Mouse (Mus musculus): ENCODE measurements at regions not wholly inside any gene's neighbourhood (a gene's known extent, or its start where the extent isn't known, plus 50 kb on each side); places are given as distances from the start of the nearest gene placed in this dataset.

DNA sequence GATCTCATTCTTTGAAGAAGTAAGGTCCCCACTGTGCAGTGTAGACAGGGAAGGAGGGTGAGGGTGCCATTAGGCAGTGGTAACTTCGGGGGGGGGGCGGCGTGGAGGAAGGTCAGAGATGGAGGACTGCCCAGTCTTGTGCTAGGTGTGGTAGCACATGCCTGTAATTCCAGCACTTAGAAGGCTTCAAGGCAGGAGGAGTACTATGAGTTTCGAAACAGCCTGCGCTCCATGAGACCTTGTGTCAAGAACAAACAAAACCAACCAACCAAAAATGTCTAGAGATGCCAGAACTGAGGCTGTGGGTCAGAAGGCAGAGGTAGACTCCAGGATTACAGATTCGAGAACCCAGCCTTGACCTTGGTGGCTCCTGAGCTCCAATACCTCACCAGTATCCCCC lies 130.8 kb downstream of the Pja1 start:
- no peak overlapping the region for H3K9ac ChIP-seq (replicated peaks)
- no peak overlapping the region for H3K4me2 ChIP-seq
- H3K9me3 ChIP-seq: no peaks in the 10 kb centered on the region
- 89% methylated on average over 6 of the region's 6 CpGs for WGBS
- H3K27ac ChIP-seq: no peak overlapping the region
- peaks cover 18% of the 10 kb centered on the region for H3K4me1 ChIP-seq (replicated peaks)
- no peak overlapping the region for H3K4me3 ChIP-seq (replicated peaks)
- no peaks in the 10 kb centered on the region for H3K36me3 ChIP-seq
- ATAC-seq (ENCODE audit: insufficient number of reproducible peaks, insufficient read depth, low FRiP score, low TSS enrichment, low read depth): no peak
- peaks cover 50% of the 10 kb centered on the region for H3K27me3 ChIP-seq

- Histone ChIP-seq H3K27me3 (peaks cover 60% of the 10 kb centered on the region), H3K9ac (replicated peaks) (no peak overlapping the region), H3K4me3 (replicated peaks) (no peak overlapping the region), H3K36me3 (no peaks in the 10 kb centered on the region), H3K27ac (peak overlapping the region; percentile 23; the same call in 1 of the 2 replicates), H3K4me1 (replicated peaks) (peaks cover 18% of the 10 kb centered on the region), H3K9me3 (no peaks in the 10 kb centered on the region), H3K4me2 (no peak overlapping the region)
- peak; percentile 74 for ATAC-seq (ENCODE audit: insufficient number of reproducible peaks, insufficient read depth, low FRiP score, low TSS enrichment, low read depth)
- WGBS: 23% methylated on average over 9 of the region's 9 CpGs
These were observed 131.8 kb downstream of the Pja1 start for GRCm38 (mm10) chrX:99339081-99339876.

DNA sequence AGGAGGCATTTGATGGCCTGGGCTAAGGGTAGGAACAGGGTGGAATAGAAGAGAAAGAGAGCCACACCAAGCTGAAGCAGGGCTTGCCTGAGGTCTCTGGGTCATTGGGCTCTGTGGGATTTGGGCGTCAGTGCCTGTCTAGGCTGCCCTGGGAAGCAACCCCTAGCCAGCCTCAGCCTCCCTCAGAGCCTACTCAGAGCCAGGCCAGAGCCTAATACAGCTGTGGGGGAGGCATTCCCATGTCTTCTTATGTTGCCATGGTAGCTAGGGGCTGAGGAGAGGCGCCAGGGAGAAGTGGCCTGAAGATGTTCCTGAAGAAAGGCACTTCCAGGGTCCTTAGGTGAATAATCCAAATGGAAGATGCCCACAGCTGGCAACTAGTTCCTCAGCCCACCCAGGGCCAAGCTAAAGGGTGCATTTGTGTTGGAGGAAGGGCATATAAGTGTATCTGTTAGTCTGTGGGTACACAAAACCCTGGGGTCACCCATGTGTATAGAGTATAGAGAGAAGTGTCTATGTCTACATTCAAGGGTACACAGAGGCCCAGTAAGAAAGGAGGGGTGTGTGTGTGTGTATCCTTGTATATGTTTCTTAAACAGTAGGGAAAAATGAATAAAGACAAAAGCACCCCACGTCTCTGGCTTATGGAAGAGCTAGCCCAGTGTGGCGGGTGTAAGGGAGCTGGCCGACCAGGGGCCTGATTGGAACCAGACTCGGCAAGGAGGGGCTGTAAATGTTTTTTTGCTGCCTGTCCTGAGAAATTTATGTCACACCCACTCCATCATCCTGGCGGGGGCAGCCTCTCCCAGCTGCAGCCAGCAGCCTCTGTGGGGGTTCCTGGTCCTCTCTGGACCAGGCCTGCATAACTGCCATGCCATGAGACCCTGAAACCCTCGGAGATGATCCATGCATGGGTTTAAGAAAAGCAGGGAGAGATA lies 134.2 kb downstream of the Pja1 start:
- ATAC-seq (ENCODE audit: insufficient number of reproducible peaks, insufficient read depth, low FRiP score, low TSS enrichment, low read depth): no peak
- H3K9me3 ChIP-seq: no peaks in the 10 kb centered on the region
- no peak overlapping the region for H3K27ac ChIP-seq
- H3K4me2 ChIP-seq: no peak overlapping the region
- no peaks in the 10 kb centered on the region for H3K36me3 ChIP-seq
- no peak overlapping the region for H3K4me3 ChIP-seq (replicated peaks)
- 31% methylated on average over 8 of the region's 8 CpGs for whole genome bisulfite sequencing
- no peak overlapping the region for H3K9ac ChIP-seq (replicated peaks)
- peaks cover 18% of the 10 kb centered on the region for H3K4me1 ChIP-seq (replicated peaks)
- H3K27me3 ChIP-seq: peaks cover 68% of the 10 kb centered on the region

DNA sequence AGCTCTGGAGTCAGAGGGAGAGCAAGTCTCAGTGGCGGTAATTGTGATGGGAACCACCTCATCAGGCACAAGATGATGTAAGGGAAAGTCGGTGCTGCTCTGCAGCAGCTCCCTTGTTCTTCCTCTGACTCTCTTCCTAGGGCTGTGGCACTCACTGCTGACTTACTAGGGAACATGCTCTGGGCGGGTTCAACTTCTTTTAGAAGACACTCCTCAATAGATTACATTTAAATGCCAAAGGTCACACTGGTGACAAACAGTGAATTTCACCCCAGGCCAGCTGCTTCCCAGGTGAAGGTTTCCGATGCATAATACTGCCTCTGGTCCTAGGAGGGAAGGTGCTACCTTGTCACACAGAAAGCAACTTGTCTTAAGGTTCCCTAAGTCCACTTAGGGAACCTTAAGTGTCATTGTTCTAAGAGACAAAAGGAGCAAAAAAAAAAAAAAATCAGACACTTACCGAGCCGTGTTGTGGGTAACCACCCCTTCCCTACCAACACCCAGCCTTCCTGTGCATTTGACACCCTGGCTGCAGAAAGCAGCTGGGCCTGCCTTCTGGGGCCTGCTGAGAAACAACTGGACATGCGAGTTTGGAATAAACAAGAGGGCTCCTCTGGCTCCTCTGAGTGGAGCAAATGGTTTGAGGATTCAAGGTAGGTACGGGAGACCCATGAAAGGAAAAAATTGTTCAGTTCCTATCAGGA lies 135.0 kb downstream of the Pja1 start:
- Histone ChIP-seq H3K9ac (replicated peaks) (no peak overlapping the region), H3K27me3 (peaks cover 76% of the 10 kb centered on the region), H3K36me3 (no peaks in the 10 kb centered on the region), H3K4me3 (replicated peaks) (no peak overlapping the region), H3K9me3 (no peaks in the 10 kb centered on the region), H3K4me1 (replicated peaks) (peaks cover 18% of the 10 kb centered on the region), H3K27ac (no peak overlapping the region), H3K4me2 (no peak overlapping the region)
- 43% methylated on average over 8 of the region's 8 CpGs for WGBS
- ATAC-seq (ENCODE audit: insufficient number of reproducible peaks, insufficient read depth, low FRiP score, low TSS enrichment, low read depth): no peak

DNA sequence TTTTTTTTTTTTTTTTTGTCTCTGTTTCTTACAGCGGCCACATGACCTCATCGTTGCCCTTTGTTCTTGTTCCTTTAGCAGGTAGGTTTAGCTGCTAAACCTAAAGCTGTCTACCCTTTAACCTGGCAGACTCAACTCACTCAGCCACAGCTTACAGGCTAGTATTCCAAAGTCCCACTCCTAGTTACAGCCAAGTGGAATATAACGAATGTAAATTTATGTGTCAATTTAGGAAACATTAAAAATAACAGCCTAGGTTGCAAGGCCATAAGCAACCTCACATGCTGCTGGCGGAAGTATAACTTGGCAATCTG lies 138.7 kb downstream of the Pja1 start:
- 52% methylated on average over 4 of the region's 4 CpGs for WGBS
- H3K4me3 ChIP-seq (replicated peaks): no peak overlapping the region
- peaks cover 69% of the 10 kb centered on the region for H3K27me3 ChIP-seq
- no peak overlapping the region for H3K27ac ChIP-seq
- no peaks in the 10 kb centered on the region for H3K36me3 ChIP-seq
- H3K4me2 ChIP-seq: no peak overlapping the region
- no peak for ATAC-seq (ENCODE audit: insufficient number of reproducible peaks, insufficient read depth, low FRiP score, low TSS enrichment, low read depth)
- H3K9me3 ChIP-seq: no peaks in the 10 kb centered on the region
- peaks cover 11% of the 10 kb centered on the region for H3K4me1 ChIP-seq (replicated peaks)
- H3K9ac ChIP-seq (replicated peaks): no peak overlapping the region

GRCm38 (mm10) chrX:99331764-99332456 lies 139.2 kb downstream of the Pja1 start:
- Histone ChIP-seq H3K4me1 (replicated peaks) (peaks cover 6% of the 10 kb centered on the region), H3K4me2 (no peak overlapping the region), H3K9me3 (no peaks in the 10 kb centered on the region), H3K27me3 (peaks cover 70% of the 10 kb centered on the region), H3K36me3 (no peaks in the 10 kb centered on the region), H3K9ac (replicated peaks) (no peak overlapping the region), H3K27ac (no peak overlapping the region), H3K4me3 (replicated peaks) (no peak overlapping the region)
- no peak for ATAC-seq (ENCODE audit: insufficient number of reproducible peaks, insufficient read depth, low FRiP score, low TSS enrichment, low read depth)
- 54% methylated on average over 9 of the region's 9 CpGs for WGBS

DNA sequence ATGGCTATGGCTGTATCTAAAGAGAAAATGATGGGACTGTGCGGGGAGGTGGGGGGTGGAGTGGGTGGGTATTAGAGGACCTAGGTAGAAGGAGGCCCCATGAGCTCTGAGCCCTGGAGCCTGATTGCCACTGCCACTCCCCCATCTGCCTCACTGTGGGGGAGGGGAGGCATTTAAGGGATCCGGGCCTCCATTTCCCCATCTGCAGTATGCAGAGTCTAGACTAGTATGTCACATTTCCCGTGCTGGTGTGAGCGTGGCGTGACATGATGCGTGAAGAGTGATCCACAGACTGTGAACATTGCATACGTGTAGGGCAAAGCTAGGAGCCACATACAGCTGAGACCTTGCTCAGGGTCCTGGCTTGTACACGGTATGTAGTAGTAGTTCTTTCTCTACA lies 140.7 kb downstream of the Pja1 start:
- Histone ChIP-seq H3K27ac (no peak overlapping the region), H3K4me3 (replicated peaks) (no peak overlapping the region), H3K4me1 (replicated peaks) (peaks cover 10% of the 10 kb centered on the region; the same call in 1 of the 2 replicates), H3K9ac (replicated peaks) (no peak overlapping the region), H3K36me3 (no peaks in the 10 kb centered on the region), H3K9me3 (no peaks in the 10 kb centered on the region), H3K27me3 (peaks cover 66% of the 10 kb centered on the region), H3K4me2 (no peak overlapping the region)
- WGBS: 91% methylated on average over 8 of the region's 8 CpGs
- no peak for ATAC-seq (ENCODE audit: insufficient number of reproducible peaks, insufficient read depth, low FRiP score, low TSS enrichment, low read depth)

DNA sequence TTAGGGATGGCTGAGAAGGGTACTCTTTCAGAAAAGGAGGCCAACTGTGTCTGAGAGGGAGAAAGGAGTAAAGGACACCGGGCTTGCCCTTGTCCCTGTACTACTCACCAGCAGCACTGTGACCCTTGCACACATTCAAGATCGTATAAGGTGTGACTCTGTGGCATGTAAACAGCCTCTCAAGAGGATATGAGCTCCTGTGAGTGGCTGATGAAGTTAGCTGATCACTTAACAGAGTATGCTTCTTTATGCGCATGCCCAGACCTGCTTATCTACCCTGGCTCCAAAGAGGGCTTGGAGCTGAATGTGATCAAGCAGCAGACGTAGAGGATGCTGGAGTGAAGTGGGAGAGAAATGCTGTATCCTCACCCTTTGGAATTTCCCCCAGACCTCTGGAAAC lies 142.5 kb downstream of the Pja1 start:
- Histone ChIP-seq H3K27ac (no peak overlapping the region), H3K9me3 (no peaks in the 10 kb centered on the region), H3K27me3 (peaks cover 66% of the 10 kb centered on the region), H3K4me2 (no peak overlapping the region), H3K36me3 (no peaks in the 10 kb centered on the region), H3K4me1 (replicated peaks) (peaks cover 18% of the 10 kb centered on the region; the same call in 1 of the 2 replicates), H3K4me3 (replicated peaks) (no peak overlapping the region), H3K9ac (replicated peaks) (no peak overlapping the region)
- 67% methylated on average over 4 of the region's 4 CpGs for WGBS
- no peak for ATAC-seq (ENCODE audit: insufficient number of reproducible peaks, insufficient read depth, low FRiP score, low TSS enrichment, low read depth)

DNA sequence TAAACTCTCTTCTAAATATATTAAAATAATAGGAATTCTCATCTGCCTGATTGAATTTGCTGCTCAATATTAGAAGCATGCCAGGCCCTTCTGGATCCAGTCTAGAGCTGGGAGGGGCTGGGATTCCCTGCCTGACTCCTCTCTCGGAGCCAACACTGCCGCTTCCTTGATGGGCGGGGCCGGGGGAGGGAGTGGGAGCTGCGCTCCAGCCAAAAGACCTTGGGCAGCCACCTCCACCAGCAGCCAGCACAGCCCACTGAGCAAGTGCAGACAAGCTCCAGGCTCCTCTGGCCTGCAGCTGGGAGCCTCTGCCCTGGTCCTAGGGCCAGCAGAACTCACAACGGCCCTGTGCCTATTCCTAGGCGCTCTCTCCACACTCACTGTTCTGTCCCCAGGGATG lies 144.9 kb downstream of the Pja1 start:
- Histone ChIP-seq H3K4me3 (replicated peaks) (no peak overlapping the region), H3K27me3 (peaks cover 77% of the 10 kb centered on the region), H3K9ac (replicated peaks) (no peak overlapping the region), H3K9me3 (no peaks in the 10 kb centered on the region), H3K27ac (no peak overlapping the region), H3K36me3 (no peaks in the 10 kb centered on the region), H3K4me1 (replicated peaks) (peaks cover 18% of the 10 kb centered on the region; the same call in 1 of the 2 replicates), H3K4me2 (no peak overlapping the region)
- no peak for ATAC-seq (ENCODE audit: insufficient number of reproducible peaks, insufficient read depth, low FRiP score, low TSS enrichment, low read depth)
- WGBS: 40% methylated on average over 7 of the region's 7 CpGs

- H3K4me3 ChIP-seq (replicated peaks): no peak overlapping the region
- H3K9me3 ChIP-seq: no peaks in the 10 kb centered on the region
- peaks cover 18% of the 10 kb centered on the region; the same call in 1 of the 2 replicates for H3K4me1 ChIP-seq (replicated peaks)
- H3K4me2 ChIP-seq: no peak overlapping the region
- whole genome bisulfite sequencing: 51% methylated on average over 8 of the region's 8 CpGs
- no peaks in the 10 kb centered on the region for H3K36me3 ChIP-seq
- H3K9ac ChIP-seq (replicated peaks): no peak overlapping the region
- no peak for ATAC-seq (ENCODE audit: insufficient number of reproducible peaks, insufficient read depth, low FRiP score, low TSS enrichment, low read depth)
- peaks cover 76% of the 10 kb centered on the region for H3K27me3 ChIP-seq
- peak overlapping the region; percentile 67 for H3K27ac ChIP-seq
These were observed 145.6 kb downstream of the Pja1 start for GRCm38 (mm10) chrX:99325460-99325859.
